Mouse (Mus musculus): ENCODE measurements around the gene Gm5108.

Gm5108 gene

GRCm38 (mm10) chr5:68020870-68021269 is 79.4 kb downstream of the Gm5108 start:
- DNase-seq (ENCODE audit: low read depth, low spot score): no peak

All from CD4-positive, CD25-positive, alpha-beta regulatory T cell, adult 2 months (primary cell).